Comparison of ENCODE assay signal across 11 mouse cellular contexts in genomic region chr13:37492115-37493001, GRCm38 (mm10).
DNase-seq lines count a peak whose midpoint lies in the region; ATAC-seq and TF ChIP-seq lines count a peak whose summit lies in the region.
"Had no signal": no experiment of that assay in that cellular context is flagged by ENCODE, and none has a peak within 500 bp of the region (broad histone marks: within the 10 kb centered on the region; RNA-seq: fewer than 3 reads in every experiment).

No protein-coding gene starts in this region.

- H3K27ac ChIP-seq in forebrain, embryonic 11.5 days (ENCODE audit: low read depth, low read length) = no peak overlapping the region
- H3K27ac ChIP-seq in forebrain, embryonic 16.5 days (ENCODE audit: low read length) = no peak overlapping the region
- no peak overlapping the region for H3K27ac ChIP-seq in stomach, embryonic 15.5 days
- H3K27ac ChIP-seq in stomach, postnatal 0 days (replicated peaks) = no peak overlapping the region
- H3K27ac ChIP-seq in limb, embryonic 11.5 days (replicated peaks; ENCODE audit: low read depth, low read length) = peak overlapping the region; percentile 86
- H3K27ac ChIP-seq: forebrain, embryonic 15.5 days; liver, embryonic 15.5 days had no signal

- DNase-seq in forebrain, embryonic 11.5 days (ENCODE audit: low spot score) = peak; percentile 49
- DNase-seq in stomach, postnatal 0 days (ENCODE audit: low spot score) = no peak
- peak; percentile 79 for DNase-seq in limb, embryonic 11.5 days (ENCODE audit: low spot score)
- DNase-seq in cerebellum, postnatal 25 days = no peak
- no peak for DNase-seq in frontal cortex, postnatal 10 days (ENCODE audit: low spot score in 2 of 2)
- DNase-seq: cerebellum, adult 11 months had no signal

- no peak for ATAC-seq in forebrain, embryonic 11.5 days (replicated peaks; ENCODE audit: low FRiP score)
- no peak for ATAC-seq in forebrain, embryonic 16.5 days
- peak; percentile 57; the same call in 1 of the 2 replicates for ATAC-seq in stomach, embryonic 15.5 days (ENCODE audit: insufficient read depth, low FRiP score, low read depth)
- no peak for ATAC-seq in stomach, postnatal 0 days (ENCODE audit: low FRiP score, low TSS enrichment)
- peak; percentile 89 for ATAC-seq in limb, embryonic 11.5 days (ENCODE audit: insufficient number of reproducible peaks, low FRiP score, low TSS enrichment, low read depth)
- no peak for ATAC-seq in granulocyte monocyte progenitor cell, adult 5-6 weeks (replicated peaks; ENCODE audit: poor library complexity, severe bottlenecking)
- ATAC-seq: forebrain, embryonic 15.5 days had no signal

- no peaks in the 10 kb centered on the region for H3K36me3 ChIP-seq in forebrain, embryonic 11.5 days (ENCODE audit: control insufficient read depth, insufficient read depth, low read length)
- no peaks in the 10 kb centered on the region for H3K36me3 ChIP-seq in forebrain, embryonic 16.5 days (ENCODE audit: control insufficient read depth, insufficient read depth)
- H3K36me3 ChIP-seq in stomach, embryonic 15.5 days = no peaks in the 10 kb centered on the region
- no peaks in the 10 kb centered on the region for H3K36me3 ChIP-seq in stomach, postnatal 0 days (ENCODE audit: control insufficient read depth, insufficient read depth, low read length)
- no peaks in the 10 kb centered on the region for H3K36me3 ChIP-seq in limb, embryonic 11.5 days (ENCODE audit: control insufficient read depth, insufficient read depth, low read length)
- H3K36me3 ChIP-seq: forebrain, embryonic 15.5 days; liver, embryonic 15.5 days had no signal

- H3K9ac ChIP-seq in forebrain, embryonic 11.5 days (ENCODE audit: low read length) = no peak overlapping the region
- no peak overlapping the region for H3K9ac ChIP-seq in forebrain, embryonic 16.5 days (replicated peaks; ENCODE audit: low read depth, low read length)
- no peak overlapping the region for H3K9ac ChIP-seq in stomach, embryonic 15.5 days
- H3K9ac ChIP-seq in stomach, postnatal 0 days (ENCODE audit: low read length) = no peak overlapping the region
- no peak overlapping the region for H3K9ac ChIP-seq in limb, embryonic 11.5 days (ENCODE audit: low read length)
- H3K9ac ChIP-seq: forebrain, embryonic 15.5 days; liver, embryonic 15.5 days had no signal

- no peak overlapping the region for H3K4me3 ChIP-seq in forebrain, embryonic 11.5 days (ENCODE audit: low read depth, low read length)
- H3K4me3 ChIP-seq in forebrain, embryonic 16.5 days (replicated peaks; ENCODE audit: low read length) = no peak overlapping the region
- H3K4me3 ChIP-seq in stomach, embryonic 15.5 days (replicated peaks) = no peak overlapping the region
- no peak overlapping the region for H3K4me3 ChIP-seq in stomach, postnatal 0 days (ENCODE audit: low read depth, low read length)
- no peak overlapping the region for H3K4me3 ChIP-seq in limb, embryonic 11.5 days (ENCODE audit: low read depth, low read length)
- H3K4me3 ChIP-seq: forebrain, embryonic 15.5 days; liver, embryonic 15.5 days had no signal

- TF ChIP-seq EP300 in stomach, postnatal 0 days (optimal IDR thresholded peaks at IDR 0.05) = no peak

- no peak for TF ChIP-seq CTCF in stomach, postnatal 0 days (IDR thresholded peaks at IDR 0.05; ENCODE audit: low read depth)

- no peaks in the 10 kb centered on the region for H3K27me3 ChIP-seq in forebrain, embryonic 11.5 days (ENCODE audit: control insufficient read depth, insufficient read depth, low read length)
- H3K27me3 ChIP-seq in forebrain, embryonic 16.5 days (replicated peaks; ENCODE audit: control insufficient read depth, insufficient read depth, low read length) = no peaks in the 10 kb centered on the region
- H3K27me3 ChIP-seq in stomach, embryonic 15.5 days (replicated peaks) = no peaks in the 10 kb centered on the region
- no peaks in the 10 kb centered on the region for H3K27me3 ChIP-seq in stomach, postnatal 0 days (ENCODE audit: control insufficient read depth, insufficient read depth, low read length)
- H3K27me3 ChIP-seq in limb, embryonic 11.5 days (ENCODE audit: control insufficient read depth, insufficient read depth, low read length) = no peaks in the 10 kb centered on the region
- H3K27me3 ChIP-seq: forebrain, embryonic 15.5 days; liver, embryonic 15.5 days had no signal

- 81% methylated on average over 11 of the region's 11 CpGs for WGBS in forebrain, embryonic 11.5 days
- WGBS in forebrain, embryonic 16.5 days = 81% methylated on average over 11 of the region's 11 CpGs
- WGBS in stomach, embryonic 15.5 days = 58% methylated on average over 11 of the region's 11 CpGs
- 65% methylated on average over 11 of the region's 11 CpGs for WGBS in stomach, postnatal 0 days
- 25% methylated on average over 11 of the region's 11 CpGs for WGBS in limb, embryonic 11.5 days

- no peak overlapping the region for H3K4me2 ChIP-seq in forebrain, embryonic 11.5 days (ENCODE audit: low read depth, low read length, severe bottlenecking)
- H3K4me2 ChIP-seq in forebrain, embryonic 16.5 days (ENCODE audit: low read length) = no peak overlapping the region
- H3K4me2 ChIP-seq in stomach, embryonic 15.5 days = no peak overlapping the region
- H3K4me2 ChIP-seq in stomach, postnatal 0 days (replicated peaks; ENCODE audit: low read depth) = no peak overlapping the region
- peak overlapping the region; percentile 24; the same call in 1 of the 2 replicates for H3K4me2 ChIP-seq in limb, embryonic 11.5 days (ENCODE audit: low read depth, severe bottlenecking)
- H3K4me2 ChIP-seq: forebrain, embryonic 15.5 days; liver, embryonic 15.5 days had no signal

- no peaks in the 10 kb centered on the region for H3K9me3 ChIP-seq in forebrain, embryonic 11.5 days (ENCODE audit: control insufficient read depth, low read length)
- H3K9me3 ChIP-seq in forebrain, embryonic 16.5 days (ENCODE audit: control insufficient read depth, low read length) = no peaks in the 10 kb centered on the region
- no peaks in the 10 kb centered on the region for H3K9me3 ChIP-seq in stomach, embryonic 15.5 days
- H3K9me3 ChIP-seq in stomach, postnatal 0 days (ENCODE audit: control insufficient read depth, low read length) = no peaks in the 10 kb centered on the region
- H3K9me3 ChIP-seq in limb, embryonic 11.5 days (ENCODE audit: control insufficient read depth, low read length) = no peaks in the 10 kb centered on the region
- H3K9me3 ChIP-seq: forebrain, embryonic 15.5 days; liver, embryonic 15.5 days had no signal

- no peaks in the 10 kb centered on the region for H3K4me1 ChIP-seq in forebrain, embryonic 11.5 days (replicated peaks; ENCODE audit: control insufficient read depth, insufficient read depth, low read length)
- no peaks in the 10 kb centered on the region for H3K4me1 ChIP-seq in forebrain, embryonic 16.5 days (replicated peaks; ENCODE audit: control insufficient read depth, insufficient read depth, low read length)
- no peaks in the 10 kb centered on the region for H3K4me1 ChIP-seq in stomach, embryonic 15.5 days
- H3K4me1 ChIP-seq in stomach, postnatal 0 days (replicated peaks; ENCODE audit: control insufficient read depth, insufficient read depth) = no peaks in the 10 kb centered on the region
- peaks cover 12% of the 10 kb centered on the region for H3K4me1 ChIP-seq in limb, embryonic 11.5 days (ENCODE audit: control insufficient read depth, insufficient read depth, low read length)
- H3K4me1 ChIP-seq: forebrain, embryonic 15.5 days; liver, embryonic 15.5 days had no signal

Comparison
In these comparisons a context has a peak if more than half of its experiments do, and no peak if none do; other contexts are left out.
1. ATAC-seq: peak in stomach, embryonic 15.5 days (single experiment) and limb, embryonic 11.5 days (single experiment); none in forebrain, embryonic 11.5 days (single experiment), forebrain, embryonic 16.5 days (single experiment), stomach, postnatal 0 days (single experiment) and granulocyte monocyte progenitor cell, adult 5-6 weeks (single experiment).
2. DNase-seq: peak in forebrain, embryonic 11.5 days (single experiment) and limb, embryonic 11.5 days (single experiment); none in stomach, postnatal 0 days (single experiment), cerebellum, postnatal 25 days (0 of 2) and frontal cortex, postnatal 10 days (0 of 2).